ENCODE assay signal across 9 mouse cellular contexts in the genomic region with DNA sequence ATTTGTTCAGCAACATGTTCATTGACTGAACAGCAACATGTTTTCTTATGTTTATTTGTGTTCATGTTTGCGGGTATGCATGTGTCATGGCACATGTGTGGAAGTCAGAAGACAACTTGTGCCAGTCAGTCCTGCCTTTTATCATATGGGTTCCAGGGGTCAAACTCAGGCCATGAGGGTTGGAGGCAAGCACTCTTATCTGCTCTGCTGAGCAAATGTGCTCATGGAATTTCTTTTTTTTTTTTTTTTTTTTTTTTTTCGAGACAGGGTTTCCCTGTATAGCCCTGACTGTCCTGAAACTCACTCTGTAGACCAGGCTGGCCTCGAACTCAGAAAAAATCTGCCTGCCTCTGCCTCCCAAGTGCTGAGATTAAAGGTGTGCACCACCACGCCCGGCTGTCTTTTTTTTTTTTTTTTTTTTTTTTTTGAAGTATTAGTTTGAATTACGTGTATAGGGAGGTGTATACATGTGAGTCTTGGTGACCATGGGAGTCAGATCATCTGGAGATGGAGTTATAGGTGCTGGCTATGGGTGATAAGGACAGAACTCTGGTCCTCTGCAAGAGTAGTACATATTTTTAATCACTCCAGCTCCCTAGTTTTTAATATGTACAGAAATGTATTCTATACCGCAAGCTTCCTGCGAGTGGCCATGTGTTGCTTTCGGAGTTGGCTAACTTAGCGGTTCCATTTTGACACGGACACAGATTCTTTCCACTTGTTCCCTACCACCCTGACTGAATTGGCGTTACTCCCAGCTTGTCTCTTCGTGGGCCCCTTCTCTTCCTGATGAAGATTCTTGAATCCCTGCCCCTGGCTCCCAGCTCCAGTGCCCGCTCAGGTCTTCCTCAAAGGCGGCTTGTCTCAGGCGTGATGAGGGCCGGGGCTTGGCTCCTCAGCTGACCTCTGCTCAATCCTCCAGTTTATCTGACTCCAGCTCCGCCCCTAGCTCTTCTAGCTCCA. TPM values are rescaled to one million over a fixed set of nuclear protein-coding genes. Genes with fewer than 3 reads are reported as not detected.
DNase-seq lines count a peak whose midpoint lies in the region; ATAC-seq and TF ChIP-seq lines count a peak whose summit lies in the region.
"Had no signal": no experiment of that assay in that cellular context is flagged by ENCODE, and none has a peak within 500 bp of the region (broad histone marks: within the 10 kb centered on the region; RNA-seq: fewer than 3 reads in every experiment).

No protein-coding gene starts in this region.

- peaks cover 9% of the 10 kb centered on the region for H3K4me1 ChIP-seq in midbrain, embryonic 13.5 days (replicated peaks)
- no peaks in the 10 kb centered on the region for H3K4me1 ChIP-seq in midbrain, postnatal 0 days (ENCODE audit: insufficient read depth, low read length)
- peaks cover 10% of the 10 kb centered on the region for H3K4me1 ChIP-seq in intestine, embryonic 16.5 days (ENCODE audit: control insufficient read depth, insufficient read depth, low read length)
- H3K4me1 ChIP-seq in stomach, embryonic 16.5 days (ENCODE audit: control insufficient read depth, insufficient read depth, low read length), result peaks cover 5% of the 10 kb centered on the region; the same call in 1 of the 2 replicates
- H3K4me1 ChIP-seq in forebrain, embryonic 12.5 days, result peaks cover 7% of the 10 kb centered on the region

- no peak overlapping the region for H3K4me3 ChIP-seq in midbrain, embryonic 13.5 days (replicated peaks)
- no peak overlapping the region for H3K4me3 ChIP-seq in midbrain, postnatal 0 days (ENCODE audit: low read depth, low read length)
- no peak overlapping the region for H3K4me3 ChIP-seq in intestine, embryonic 16.5 days (ENCODE audit: low read length)
- H3K4me3 ChIP-seq in stomach, embryonic 16.5 days (replicated peaks; ENCODE audit: low read length), result no peak overlapping the region
- H3K4me3 ChIP-seq in forebrain, embryonic 12.5 days (replicated peaks), result no peak overlapping the region

- H3K9ac ChIP-seq in midbrain, embryonic 13.5 days (replicated peaks), result no peak overlapping the region
- H3K9ac ChIP-seq in midbrain, postnatal 0 days (replicated peaks; ENCODE audit: low read length, poor library complexity, severe bottlenecking), result no peak overlapping the region
- H3K9ac ChIP-seq in intestine, embryonic 16.5 days (ENCODE audit: low read depth, low read length), result no peak overlapping the region
- peak overlapping the region; percentile 7; the same call in 1 of the 2 replicates for H3K9ac ChIP-seq in stomach, embryonic 16.5 days (ENCODE audit: low read length)
- no peak overlapping the region for H3K9ac ChIP-seq in forebrain, embryonic 12.5 days

- TF ChIP-seq CTCF in midbrain, postnatal 0 days (IDR thresholded peaks at IDR 0.05), result no peak

- no peak overlapping the region for H3K4me2 ChIP-seq in midbrain, embryonic 13.5 days (replicated peaks)
- no peak overlapping the region for H3K4me2 ChIP-seq in midbrain, postnatal 0 days (ENCODE audit: low read depth, low read length, poor library complexity, severe bottlenecking)
- H3K4me2 ChIP-seq in intestine, embryonic 16.5 days (ENCODE audit: low read depth, low read length), result no peak overlapping the region
- no peak overlapping the region for H3K4me2 ChIP-seq in stomach, embryonic 16.5 days (ENCODE audit: low read depth, low read length)
- H3K4me2 ChIP-seq in forebrain, embryonic 12.5 days, result no peak overlapping the region

- WGBS in midbrain, embryonic 13.5 days, result 78% methylated on average over 17 of the region's 18 CpGs
- WGBS in midbrain, postnatal 0 days, result 69% methylated on average over 17 of the region's 18 CpGs
- 79% methylated on average over 17 of the region's 18 CpGs for WGBS in intestine, embryonic 16.5 days
- 63% methylated on average over 18 of the region's 18 CpGs for WGBS in stomach, embryonic 16.5 days
- 81% methylated on average over 17 of the region's 18 CpGs for WGBS in forebrain, embryonic 12.5 days

- no peaks in the 10 kb centered on the region for H3K9me3 ChIP-seq in midbrain, embryonic 13.5 days
- no peaks in the 10 kb centered on the region for H3K9me3 ChIP-seq in midbrain, postnatal 0 days (ENCODE audit: low read length)
- H3K9me3 ChIP-seq in intestine, embryonic 16.5 days (ENCODE audit: control insufficient read depth, low read length), result no peaks in the 10 kb centered on the region
- H3K9me3 ChIP-seq in stomach, embryonic 16.5 days (replicated peaks; ENCODE audit: control insufficient read depth, low read length), result no peaks in the 10 kb centered on the region
- no peaks in the 10 kb centered on the region for H3K9me3 ChIP-seq in forebrain, embryonic 12.5 days

- ATAC-seq in midbrain, embryonic 13.5 days, result no peak
- no peak for ATAC-seq in midbrain, postnatal 0 days (ENCODE audit: low FRiP score)
- ATAC-seq in intestine, embryonic 16.5 days, result no peak
- ATAC-seq in stomach, embryonic 16.5 days (ENCODE audit: insufficient read depth, low FRiP score), result no peak
- no peak for ATAC-seq in forebrain, embryonic 12.5 days (ENCODE audit: low FRiP score)

- no peaks in the 10 kb centered on the region for H3K36me3 ChIP-seq in midbrain, embryonic 13.5 days
- no peaks in the 10 kb centered on the region for H3K36me3 ChIP-seq in midbrain, postnatal 0 days (ENCODE audit: insufficient read depth, low read length)
- no peaks in the 10 kb centered on the region for H3K36me3 ChIP-seq in intestine, embryonic 16.5 days (ENCODE audit: control insufficient read depth, insufficient read depth, low read length)
- no peaks in the 10 kb centered on the region for H3K36me3 ChIP-seq in stomach, embryonic 16.5 days (ENCODE audit: control insufficient read depth, insufficient read depth, low read length)
- H3K36me3 ChIP-seq in forebrain, embryonic 12.5 days (replicated peaks), result no peaks in the 10 kb centered on the region

- no peaks in the 10 kb centered on the region for H3K27me3 ChIP-seq in midbrain, embryonic 13.5 days
- H3K27me3 ChIP-seq in midbrain, postnatal 0 days (ENCODE audit: insufficient read depth, low read length), result no peaks in the 10 kb centered on the region
- H3K27me3 ChIP-seq in intestine, embryonic 16.5 days (replicated peaks; ENCODE audit: control insufficient read depth, insufficient read depth, low read length), result no peaks in the 10 kb centered on the region
- no peaks in the 10 kb centered on the region for H3K27me3 ChIP-seq in stomach, embryonic 16.5 days (ENCODE audit: control insufficient read depth, insufficient read depth, low read length)
- no peaks in the 10 kb centered on the region for H3K27me3 ChIP-seq in forebrain, embryonic 12.5 days

- peak; percentile 9 for DNase-seq in embryo, embryonic 10 days (ENCODE audit: low spot score)
- no peak for DNase-seq in embryo, embryonic 11 days
- no peak for DNase-seq in midbrain, postnatal 0 days (ENCODE audit: low spot score)
- no peak for DNase-seq in cerebellum, adult 9-11 months
- DNase-seq: cerebellum, adult 9-10 months had no signal

- H3K27ac ChIP-seq in midbrain, embryonic 13.5 days, result peak overlapping the region; percentile 14; the same call in 1 of the 2 replicates
- H3K27ac ChIP-seq in midbrain, postnatal 0 days (ENCODE audit: low read depth, low read length), result no peak overlapping the region
- H3K27ac ChIP-seq in intestine, embryonic 16.5 days (ENCODE audit: low read length), result peak overlapping the region; percentile 68
- H3K27ac ChIP-seq in stomach, embryonic 16.5 days (ENCODE audit: low read length), result no peak overlapping the region
- H3K27ac ChIP-seq in forebrain, embryonic 12.5 days, result no peak overlapping the region

RNA-seq across cellular contexts. Expression of gene Cfl2, which starts 26.8 kb away (rescaled TPM):
- 284 and 299 TPM in 2 replicates for polyA plus RNA-seq in midbrain, embryonic 13.5 days (2015; fragmentation: Nextera tagmentation; extraction: Ambion mirVana)
- 209 and 212 TPM in 2 replicates for total RNA-seq in midbrain, postnatal 0 days (2014; rRNA removed)
- polyA plus RNA-seq in midbrain, postnatal 0 days (2015; fragmentation: Nextera tagmentation; extraction: Ambion mirVana), result 249 and 256 TPM in 2 replicates
- polyA plus RNA-seq in intestine, embryonic 16.5 days (2015; fragmentation: Nextera tagmentation; extraction: Ambion mirVana), result 157 and 161 TPM in 2 replicates
- 179 and 211 TPM in 2 replicates for polyA plus RNA-seq in stomach, embryonic 16.5 days (2015; fragmentation: Nextera tagmentation; extraction: Ambion mirVana)
- 263 and 275 TPM in 2 replicates for polyA plus RNA-seq in forebrain, embryonic 12.5 days (2016; fragmentation: Nextera tagmentation; extraction: Ambion mirVana)

RNA-seq across cellular contexts. Expression of gene Snx6, which starts 40.4 kb away (rescaled TPM):
- 183 and 192 TPM in 2 replicates for polyA plus RNA-seq in midbrain, embryonic 13.5 days (2015; fragmentation: Nextera tagmentation; extraction: Ambion mirVana)
- 76.8 and 112 TPM in 2 replicates for total RNA-seq in midbrain, postnatal 0 days (2014; rRNA removed)
- polyA plus RNA-seq in midbrain, postnatal 0 days (2015; fragmentation: Nextera tagmentation; extraction: Ambion mirVana), result 124 and 141 TPM in 2 replicates
- 147 and 155 TPM in 2 replicates for polyA plus RNA-seq in intestine, embryonic 16.5 days (2015; fragmentation: Nextera tagmentation; extraction: Ambion mirVana)
- 167 and 175 TPM in 2 replicates for polyA plus RNA-seq in stomach, embryonic 16.5 days (2015; fragmentation: Nextera tagmentation; extraction: Ambion mirVana)
- 197 and 204 TPM in 2 replicates for polyA plus RNA-seq in forebrain, embryonic 12.5 days (2016; fragmentation: Nextera tagmentation; extraction: Ambion mirVana)

Comparison
In these comparisons a context has a peak if more than half of its experiments do, and no peak if none do; other contexts are left out.
1. H3K27ac ChIP-seq: peak in midbrain, embryonic 13.5 days (single experiment) and intestine, embryonic 16.5 days (single experiment); none in midbrain, postnatal 0 days (single experiment), stomach, embryonic 16.5 days (single experiment) and forebrain, embryonic 12.5 days (single experiment).